Mouse (Mus musculus): ENCODE measurements at regions not wholly inside any gene's neighbourhood (a gene's known extent, or its start where the extent isn't known, plus 50 kb on each side); places are given as distances from the start of the nearest gene placed in this dataset.

DNA sequence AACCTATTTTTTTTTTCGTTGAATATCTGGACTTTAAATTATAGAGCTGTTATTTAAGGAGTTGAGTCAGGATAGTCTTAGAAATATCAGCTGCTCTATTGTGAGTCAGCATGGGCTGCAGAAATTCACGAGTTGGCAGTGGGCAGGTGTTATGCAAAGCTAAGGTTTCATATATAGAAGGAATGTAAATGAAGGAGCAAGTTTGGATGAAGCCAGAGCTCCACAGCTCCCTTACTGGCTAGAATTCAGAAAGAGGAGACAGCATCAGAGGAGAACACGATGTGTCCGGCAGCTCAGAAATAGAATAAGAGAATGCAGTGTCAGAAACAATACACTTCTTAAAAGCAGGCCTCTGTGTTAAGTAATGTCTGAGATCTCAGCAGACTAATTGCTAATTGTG is 400.9 kb downstream of the Trim52 start:
- Histone ChIP-seq H3K4me3 (ENCODE audit: low read depth, low read length) (no peak overlapping the region), H3K27me3 (ENCODE audit: control insufficient read depth, insufficient read depth, low read length) (no peaks in the 10 kb centered on the region), H3K4me2 (replicated peaks; ENCODE audit: low read depth, low read length) (no peak overlapping the region), H3K27ac (ENCODE audit: low read length) (no peak overlapping the region), H3K4me1 (ENCODE audit: control insufficient read depth, insufficient read depth, low read length) (no peaks in the 10 kb centered on the region), H3K9me3 (ENCODE audit: control insufficient read depth, low read depth, low read length) (no peaks in the 10 kb centered on the region), H3K9ac (replicated peaks; ENCODE audit: low read depth, low read length) (no peak overlapping the region), H3K36me3 (ENCODE audit: control insufficient read depth, insufficient read depth, low read length) (no peaks in the 10 kb centered on the region)
- no peak for ATAC-seq (ENCODE audit: insufficient number of reproducible peaks, insufficient read depth, low FRiP score, low read depth)
- 69% methylated on average over 4 of the region's 4 CpGs for WGBS

GRCm38 (mm10) chr14:106518552-106519358 is 412.8 kb downstream of the Trim52 start:
- no peak overlapping the region for H3K4me3 ChIP-seq (ENCODE audit: low read depth, low read length)
- WGBS: 64% methylated on average over 12 of the region's 12 CpGs
- peaks cover 3% of the 10 kb centered on the region; the same call in 1 of the 2 replicates for H3K4me1 ChIP-seq (ENCODE audit: control insufficient read depth, insufficient read depth, low read length)
- H3K9ac ChIP-seq (replicated peaks; ENCODE audit: low read depth, low read length): no peak overlapping the region
- ATAC-seq (ENCODE audit: insufficient number of reproducible peaks, insufficient read depth, low FRiP score, low read depth): no peak
- no peak overlapping the region for H3K27ac ChIP-seq (ENCODE audit: low read length)
- H3K9me3 ChIP-seq (ENCODE audit: control insufficient read depth, low read depth, low read length): no peaks in the 10 kb centered on the region
- H3K4me2 ChIP-seq (replicated peaks; ENCODE audit: low read depth, low read length): no peak overlapping the region
- no peaks in the 10 kb centered on the region for H3K27me3 ChIP-seq (ENCODE audit: control insufficient read depth, insufficient read depth, low read length)
- H3K36me3 ChIP-seq (ENCODE audit: control insufficient read depth, insufficient read depth, low read length): no peaks in the 10 kb centered on the region

GRCm38 (mm10) chr14:106520808-106521207 is 414.8 kb downstream of the Trim52 start:
- Histone ChIP-seq H3K27ac (ENCODE audit: low read length) (no peak overlapping the region), H3K4me1 (ENCODE audit: control insufficient read depth, insufficient read depth, low read length) (peaks cover 3% of the 10 kb centered on the region; the same call in 1 of the 2 replicates), H3K9me3 (ENCODE audit: control insufficient read depth, low read depth, low read length) (no peaks in the 10 kb centered on the region), H3K9ac (replicated peaks; ENCODE audit: low read depth, low read length) (no peak overlapping the region), H3K27me3 (ENCODE audit: control insufficient read depth, insufficient read depth, low read length) (no peaks in the 10 kb centered on the region), H3K4me3 (ENCODE audit: low read depth, low read length) (no peak overlapping the region), H3K4me2 (replicated peaks; ENCODE audit: low read depth, low read length) (no peak overlapping the region), H3K36me3 (ENCODE audit: control insufficient read depth, insufficient read depth, low read length) (no peaks in the 10 kb centered on the region)
- 68% methylated on average over 8 of the region's 8 CpGs for WGBS
- no peak for ATAC-seq (ENCODE audit: insufficient number of reproducible peaks, insufficient read depth, low FRiP score, low read depth)

GRCm38 (mm10) chr14:106550150-106550549 is 444.2 kb downstream of the Trim52 start:
- no peaks in the 10 kb centered on the region for H3K27me3 ChIP-seq (ENCODE audit: control insufficient read depth, insufficient read depth, low read length)
- H3K27ac ChIP-seq (ENCODE audit: low read length): no peak overlapping the region
- no peaks in the 10 kb centered on the region for H3K36me3 ChIP-seq (ENCODE audit: control insufficient read depth, insufficient read depth, low read length)
- H3K4me3 ChIP-seq (ENCODE audit: low read depth, low read length): no peak overlapping the region
- H3K9me3 ChIP-seq (ENCODE audit: control insufficient read depth, low read depth, low read length): no peaks in the 10 kb centered on the region
- no peak overlapping the region for H3K4me2 ChIP-seq (replicated peaks; ENCODE audit: low read depth, low read length)
- 37% methylated on average over 1 of the region's 1 CpGs for WGBS
- no peak for ATAC-seq (ENCODE audit: insufficient number of reproducible peaks, insufficient read depth, low FRiP score, low read depth)
- H3K4me1 ChIP-seq (ENCODE audit: control insufficient read depth, insufficient read depth, low read length): no peaks in the 10 kb centered on the region
- no peak overlapping the region for H3K9ac ChIP-seq (replicated peaks; ENCODE audit: low read depth, low read length)

- no peaks in the 10 kb centered on the region for H3K36me3 ChIP-seq (ENCODE audit: control insufficient read depth, insufficient read depth, low read length)
- no peak overlapping the region for H3K27ac ChIP-seq (ENCODE audit: low read length)
- no peak overlapping the region for H3K9ac ChIP-seq (replicated peaks; ENCODE audit: low read depth, low read length)
- WGBS: 49% methylated on average over 2 of the region's 2 CpGs
- ATAC-seq (ENCODE audit: insufficient number of reproducible peaks, insufficient read depth, low FRiP score, low read depth): no peak
- no peaks in the 10 kb centered on the region for H3K27me3 ChIP-seq (ENCODE audit: control insufficient read depth, insufficient read depth, low read length)
- no peak overlapping the region for H3K4me2 ChIP-seq (replicated peaks; ENCODE audit: low read depth, low read length)
- no peaks in the 10 kb centered on the region for H3K4me1 ChIP-seq (ENCODE audit: control insufficient read depth, insufficient read depth, low read length)
- no peak overlapping the region for H3K4me3 ChIP-seq (ENCODE audit: low read depth, low read length)
- H3K9me3 ChIP-seq (ENCODE audit: control insufficient read depth, low read depth, low read length): no peaks in the 10 kb centered on the region
Measured at GRCm38 (mm10) chr14:106579281-106579680, 473.3 kb downstream of the Trim52 start.

DNA sequence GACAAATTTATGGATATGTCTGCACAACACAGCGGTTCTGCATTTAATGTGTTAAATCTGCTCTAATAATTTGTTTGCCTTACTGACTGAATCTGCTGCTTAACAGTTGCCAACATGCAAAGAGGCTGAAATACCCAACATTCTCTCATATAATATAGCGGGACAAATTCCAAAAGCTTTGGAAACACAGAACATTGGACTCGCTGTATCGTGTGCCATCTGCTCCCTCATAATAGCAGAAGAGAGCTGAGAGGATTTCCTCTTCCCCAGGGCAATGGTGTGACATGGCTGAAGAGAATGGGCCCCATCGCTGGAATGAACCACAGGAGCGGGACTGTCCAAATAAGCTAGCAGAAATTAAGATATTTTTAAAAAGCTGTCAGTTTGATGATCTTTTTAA is 475.9 kb downstream of the Trim52 start:
- WGBS: 88% methylated on average over 6 of the region's 6 CpGs
- Histone ChIP-seq H3K36me3 (ENCODE audit: control insufficient read depth, insufficient read depth, low read length) (no peaks in the 10 kb centered on the region), H3K9me3 (ENCODE audit: control insufficient read depth, low read depth, low read length) (no peaks in the 10 kb centered on the region), H3K4me2 (replicated peaks; ENCODE audit: low read depth, low read length) (no peak overlapping the region), H3K9ac (replicated peaks; ENCODE audit: low read depth, low read length) (no peak overlapping the region), H3K4me1 (ENCODE audit: control insufficient read depth, insufficient read depth, low read length) (no peaks in the 10 kb centered on the region), H3K27me3 (ENCODE audit: control insufficient read depth, insufficient read depth, low read length) (no peaks in the 10 kb centered on the region), H3K4me3 (ENCODE audit: low read depth, low read length) (no peak overlapping the region), H3K27ac (ENCODE audit: low read length) (no peak overlapping the region)
- ATAC-seq (ENCODE audit: insufficient number of reproducible peaks, insufficient read depth, low FRiP score, low read depth): no peak

DNA sequence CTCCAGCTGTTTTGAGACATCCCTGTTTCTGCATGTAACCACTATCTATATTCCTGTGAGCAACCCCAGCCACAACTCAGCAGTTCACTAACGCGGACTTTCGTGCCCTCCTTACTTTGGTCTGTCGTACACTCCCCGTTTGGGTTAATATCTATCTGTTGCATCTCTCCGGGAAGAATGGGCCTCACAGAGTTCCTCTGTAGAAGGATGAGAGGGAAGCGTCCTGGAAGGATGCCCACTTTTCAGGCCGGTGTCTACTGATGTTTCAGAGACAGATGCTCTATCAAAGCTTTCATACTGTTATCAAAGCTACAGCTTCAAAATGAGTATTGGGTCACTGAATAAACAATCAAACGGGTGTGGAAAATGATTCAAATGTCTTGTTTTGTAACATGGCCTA is 487.4 kb downstream of the Trim52 start:
- no peaks in the 10 kb centered on the region for H3K36me3 ChIP-seq (ENCODE audit: control insufficient read depth, insufficient read depth, low read length)
- no peak overlapping the region for H3K9ac ChIP-seq (replicated peaks; ENCODE audit: low read depth, low read length)
- H3K4me2 ChIP-seq (replicated peaks; ENCODE audit: low read depth, low read length): no peak overlapping the region
- WGBS: 81% methylated on average over 9 of the region's 9 CpGs
- ATAC-seq (ENCODE audit: insufficient number of reproducible peaks, insufficient read depth, low FRiP score, low read depth): no peak
- no peak overlapping the region for H3K27ac ChIP-seq (ENCODE audit: low read length)
- no peaks in the 10 kb centered on the region for H3K9me3 ChIP-seq (ENCODE audit: control insufficient read depth, low read depth, low read length)
- no peaks in the 10 kb centered on the region for H3K27me3 ChIP-seq (ENCODE audit: control insufficient read depth, insufficient read depth, low read length)
- H3K4me1 ChIP-seq (ENCODE audit: control insufficient read depth, insufficient read depth, low read length): no peaks in the 10 kb centered on the region
- no peak overlapping the region for H3K4me3 ChIP-seq (ENCODE audit: low read depth, low read length)

DNA sequence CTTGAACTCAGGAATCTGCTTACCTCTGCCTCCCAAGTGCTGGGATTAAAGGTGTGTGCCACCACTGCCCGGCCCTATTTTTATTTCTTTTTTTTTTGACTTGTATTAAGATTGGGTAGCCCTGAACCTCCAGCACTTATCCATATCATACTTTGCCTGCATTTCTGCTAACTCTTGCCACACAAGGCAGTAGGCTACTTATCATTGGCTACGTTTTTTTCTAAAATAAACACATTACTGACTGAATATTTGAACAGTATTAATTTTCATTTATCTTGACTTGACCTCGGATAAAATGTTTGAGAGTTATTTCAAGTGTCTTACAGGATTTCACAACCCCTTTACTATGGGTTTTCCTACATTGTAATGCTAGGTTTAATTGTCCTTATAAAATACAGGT is 488.0 kb downstream of the Trim52 start:
- H3K4me1 ChIP-seq (ENCODE audit: control insufficient read depth, insufficient read depth, low read length): no peaks in the 10 kb centered on the region
- no peak overlapping the region for H3K4me2 ChIP-seq (replicated peaks; ENCODE audit: low read depth, low read length)
- H3K4me3 ChIP-seq (ENCODE audit: low read depth, low read length): no peak overlapping the region
- no peaks in the 10 kb centered on the region for H3K9me3 ChIP-seq (ENCODE audit: control insufficient read depth, low read depth, low read length)
- no peak overlapping the region for H3K27ac ChIP-seq (ENCODE audit: low read length)
- 50% methylated on average over 3 of the region's 3 CpGs for WGBS
- H3K27me3 ChIP-seq (ENCODE audit: control insufficient read depth, insufficient read depth, low read length): no peaks in the 10 kb centered on the region
- no peak overlapping the region for H3K9ac ChIP-seq (replicated peaks; ENCODE audit: low read depth, low read length)
- no peaks in the 10 kb centered on the region for H3K36me3 ChIP-seq (ENCODE audit: control insufficient read depth, insufficient read depth, low read length)
- ATAC-seq (ENCODE audit: insufficient number of reproducible peaks, insufficient read depth, low FRiP score, low read depth): no peak

DNA sequence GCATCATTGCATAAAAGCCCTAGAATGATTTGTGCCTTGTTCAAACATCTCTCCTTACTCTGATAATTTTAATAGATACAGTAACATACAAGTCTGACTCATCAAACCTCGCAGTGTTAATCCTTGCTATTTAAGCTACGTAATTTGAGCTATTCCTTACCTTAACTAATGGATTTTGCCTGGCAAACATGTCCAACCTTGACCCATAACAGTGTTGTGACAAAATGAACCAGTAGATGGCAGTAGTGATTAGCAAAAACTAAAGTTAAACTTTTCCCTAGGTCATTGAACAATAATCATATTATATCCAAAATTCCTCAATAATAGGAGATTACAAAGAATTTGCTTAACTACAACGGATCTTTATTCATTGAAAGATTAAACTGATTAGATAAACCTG is 501.0 kb downstream of the Trim52 start:
- Histone ChIP-seq H3K9me3 (ENCODE audit: control insufficient read depth, low read depth, low read length) (no peaks in the 10 kb centered on the region), H3K4me1 (ENCODE audit: control insufficient read depth, insufficient read depth, low read length) (no peaks in the 10 kb centered on the region), H3K27me3 (ENCODE audit: control insufficient read depth, insufficient read depth, low read length) (no peaks in the 10 kb centered on the region), H3K36me3 (ENCODE audit: control insufficient read depth, insufficient read depth, low read length) (no peaks in the 10 kb centered on the region), H3K4me3 (ENCODE audit: low read depth, low read length) (no peak overlapping the region), H3K9ac (replicated peaks; ENCODE audit: low read depth, low read length) (no peak overlapping the region), H3K4me2 (replicated peaks; ENCODE audit: low read depth, low read length) (no peak overlapping the region), H3K27ac (ENCODE audit: low read length) (no peak overlapping the region)
- 8% methylated on average over 3 of the region's 3 CpGs for WGBS
- no peak for ATAC-seq (ENCODE audit: insufficient number of reproducible peaks, insufficient read depth, low FRiP score, low read depth)

Measured in stomach, embryonic 14.5 days (tissue).